Mouse (Mus musculus) cortical plate, adult 2 months (tissue): ENCODE results near the gene Nupr1.

Experiments
- CTCF ChIP-seq: fragments of 200-500 bp; IDR thresholded peaks from 2 replicates; pipeline ENCODE4 v1.5.1; 2011; ENCODE audit warnings: mild to moderate bottlenecking, control low read depth, low read length; ENCODE audit not compliant: insufficient read depth; ENCODE audit errors: extremely low read depth
- POLR2A ChIP-seq: fragments of 200-500 bp; IDR thresholded peaks from 2 replicates; pipeline ENCODE4 v1.6.1; 2011; ENCODE audit warnings: mild to moderate bottlenecking, low read length, control low read depth; ENCODE audit not compliant: insufficient read depth; ENCODE audit errors: extremely low read depth

DNA sequence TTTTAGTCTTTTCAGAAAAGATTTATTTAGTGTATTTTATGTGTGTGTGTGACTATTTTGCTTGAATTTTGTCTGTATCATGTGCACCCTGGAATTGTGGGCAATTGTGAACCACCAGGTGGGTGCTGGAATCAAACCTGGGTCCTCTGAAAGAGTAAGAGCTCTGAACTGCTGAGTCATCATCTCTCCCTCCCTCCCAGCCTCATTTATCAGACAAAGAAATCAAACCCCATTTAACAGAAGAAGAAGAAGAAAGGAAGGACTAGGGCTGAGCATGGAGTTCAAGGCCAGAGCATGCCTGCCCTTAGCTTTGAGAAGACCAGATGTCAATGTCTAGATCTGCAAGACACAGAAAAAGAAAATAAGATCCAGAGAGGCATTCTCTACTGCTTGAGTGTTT is 4.7 kb upstream of the Nupr1 start:
- TF ChIP-seq CTCF (no peak), POLR2A (no peak)
